Mouse (Mus musculus) embryo, embryonic 11.5 days (tissue): ENCODE results near the gene Heg1.

Source experiments
- DNase-seq: peaks from one replicate; pipeline ENCODE4 v3.0.0-alpha.2; 2012; ENCODE audit warnings: low read depth, low spot score

The Heg1 gene

GRCm38 (mm10) chr16:33676347-33677312, 7.5 kb upstream of the Heg1 start:
- DNase-seq = no peak

- DNase-seq = no peak
Measured at GRCm38 (mm10) chr16:33677313-33677690, 6.9 kb upstream of the Heg1 start.

GRCm38 (mm10) chr16:33677901-33678300, 6.3 kb upstream of the Heg1 start:
- no peak for DNase-seq

- DNase-seq = no peak
Measured at GRCm38 (mm10) chr16:33680271-33680670, 3.9 kb upstream of the Heg1 start.

GRCm38 (mm10) chr16:33680816-33681215, 3.4 kb upstream of the Heg1 start:
- no peak for DNase-seq

- DNase-seq = no peak
Measured at GRCm38 (mm10) chr16:33681661-33682060, 2.5 kb upstream of the Heg1 start.

GRCm38 (mm10) chr16:33682651-33683050, 1.5 kb upstream of the Heg1 start:
- DNase-seq = no peak

GRCm38 (mm10) chr16:33683206-33684161, 686 bp upstream of the Heg1 start:
- no peak for DNase-seq

GRCm38 (mm10) chr16:33684703-33685701, 832 bp downstream of the Heg1 start:
- DNase-seq = no peak

- no peak for DNase-seq
Measured at GRCm38 (mm10) chr16:33686056-33686455, 1.9 kb downstream of the Heg1 start.

- DNase-seq = no peak
Measured at GRCm38 (mm10) chr16:33687724-33688123, 3.6 kb downstream of the Heg1 start.

- no peak for DNase-seq
Measured at GRCm38 (mm10) chr16:33690975-33691747, 7.0 kb downstream of the Heg1 start.

- no peak for DNase-seq
Measured at GRCm38 (mm10) chr16:33693553-33693952, 9.4 kb downstream of the Heg1 start.

GRCm38 (mm10) chr16:33696811-33697575, 12.8 kb downstream of the Heg1 start:
- DNase-seq = no peak

- no peak for DNase-seq
Measured at GRCm38 (mm10) chr16:33697576-33698276, 13.6 kb downstream of the Heg1 start.

GRCm38 (mm10) chr16:33698277-33698790, 14.2 kb downstream of the Heg1 start:
- DNase-seq = no peak

GRCm38 (mm10) chr16:33700584-33700983, 16.4 kb downstream of the Heg1 start:
- DNase-seq = no peak

GRCm38 (mm10) chr16:33701872-33702271, 17.7 kb downstream of the Heg1 start:
- DNase-seq = no peak

- no peak for DNase-seq
Measured at GRCm38 (mm10) chr16:33704289-33704688, 20.1 kb downstream of the Heg1 start.
